Mouse (Mus musculus) c-Kit-positive CD71-negative TER-119-negative erythroid progenitor cells, embryonic 14.5 days (primary cell): ENCODE measurements around the gene Cdk12.
"Not testable (repeated sequence)": the region's sequence is repeated elsewhere in the genome, so short reads cannot be mapped to it uniquely, and the experiment has no call there.

Source experiments
- DNase-seq: peaks from one replicate; pipeline ENCODE4 v3.0.0-alpha.2; 2013; ENCODE audit warnings: low read depth

Cdk12 gene

GRCm38 (mm10) chr11:98202641-98203350, at the start of gene Cdk12:
Gene Cdk12 (plus strand): TSS chr11:98203059.
- DNase-seq: peak; percentile 96

GRCm38 (mm10) chr11:98155094-98155493, 47.8 kb upstream of the Cdk12 start:
- DNase-seq: no peak

GRCm38 (mm10) chr11:98168400-98168799, 34.5 kb upstream of the Cdk12 start:
- DNase-seq: no peak

GRCm38 (mm10) chr11:98182149-98182548, 20.7 kb upstream of the Cdk12 start:
- not testable (repeated sequence) for DNase-seq

GRCm38 (mm10) chr11:98187640-98188395, 15.0 kb upstream of the Cdk12 start:
- no peak for DNase-seq

- no peak for DNase-seq
These were observed 12.0 kb upstream of the Cdk12 start for GRCm38 (mm10) chr11:98190820-98191219.

- DNase-seq: peak; percentile 98
These were observed 9.7 kb upstream of the Cdk12 start, which contains the start of gene Med1 for GRCm38 (mm10) chr11:98192901-98193805. Gene Med1 (minus strand): TSS chr11:98193293.

- no peak for DNase-seq
These were observed 843 bp upstream of the Cdk12 start for GRCm38 (mm10) chr11:98201791-98202640.

DNA sequence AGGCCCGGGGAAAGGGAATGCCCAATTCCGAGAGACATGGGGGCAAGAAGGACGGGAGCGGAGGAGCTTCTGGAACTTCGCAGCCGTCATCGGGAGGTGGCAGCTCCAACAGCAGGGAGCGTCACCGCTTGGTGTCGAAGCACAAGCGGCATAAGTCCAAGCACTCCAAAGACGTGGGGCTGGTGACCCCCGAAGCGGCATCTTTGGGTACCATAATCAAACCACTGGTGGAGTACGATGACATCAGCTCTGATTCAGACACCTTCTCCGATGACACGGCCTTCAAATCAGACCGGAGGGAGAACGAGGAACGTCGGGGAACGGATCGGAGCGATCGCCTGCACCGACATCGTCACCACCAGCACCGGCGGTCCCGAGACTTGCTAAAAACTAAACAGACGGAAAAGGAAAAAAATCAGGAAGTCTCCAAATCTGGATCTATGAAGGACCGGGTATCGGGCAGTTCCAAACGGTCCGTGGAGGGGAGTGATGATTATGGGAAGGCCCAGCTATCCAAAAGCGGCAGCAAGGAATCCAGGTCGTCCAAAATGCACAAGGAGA, 572 bp downstream of the Cdk12 start:
- no peak for DNase-seq

GRCm38 (mm10) chr11:98203931-98204421, 1.1 kb downstream of the Cdk12 start:
- no peak for DNase-seq

GRCm38 (mm10) chr11:98205463-98205862, 2.6 kb downstream of the Cdk12 start:
- no peak for DNase-seq

- DNase-seq: not testable (repeated sequence)
These were observed 3.4 kb downstream of the Cdk12 start for GRCm38 (mm10) chr11:98206281-98206680.

DNA sequence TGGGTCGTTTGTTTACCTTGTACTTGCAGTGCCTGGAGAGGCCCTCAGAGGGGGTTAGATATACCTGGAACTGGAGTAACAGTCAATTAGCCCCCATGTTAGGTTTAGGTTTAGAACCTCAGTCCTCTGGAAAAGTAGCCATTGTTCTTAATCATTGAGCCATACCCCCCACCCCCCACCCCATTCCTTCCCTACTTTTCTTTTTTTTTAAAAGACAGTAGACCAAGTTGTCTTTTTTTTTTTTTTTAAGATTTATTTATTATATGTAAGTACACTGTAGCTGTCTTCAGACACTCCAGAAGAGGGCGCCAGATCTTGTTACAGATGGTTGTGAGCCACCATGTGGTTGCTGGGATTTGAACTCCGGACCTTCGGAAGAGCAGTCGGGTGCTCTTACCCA, 6.8 kb downstream of the Cdk12 start:
- DNase-seq: not testable (repeated sequence)

- DNase-seq: no peak
These were observed 10.5 kb downstream of the Cdk12 start for GRCm38 (mm10) chr11:98213311-98213710.

- DNase-seq: no peak
These were observed 23.5 kb downstream of the Cdk12 start for GRCm38 (mm10) chr11:98226349-98226748.

- DNase-seq: no peak
These were observed 35.6 kb downstream of the Cdk12 start for GRCm38 (mm10) chr11:98238416-98238815.

DNA sequence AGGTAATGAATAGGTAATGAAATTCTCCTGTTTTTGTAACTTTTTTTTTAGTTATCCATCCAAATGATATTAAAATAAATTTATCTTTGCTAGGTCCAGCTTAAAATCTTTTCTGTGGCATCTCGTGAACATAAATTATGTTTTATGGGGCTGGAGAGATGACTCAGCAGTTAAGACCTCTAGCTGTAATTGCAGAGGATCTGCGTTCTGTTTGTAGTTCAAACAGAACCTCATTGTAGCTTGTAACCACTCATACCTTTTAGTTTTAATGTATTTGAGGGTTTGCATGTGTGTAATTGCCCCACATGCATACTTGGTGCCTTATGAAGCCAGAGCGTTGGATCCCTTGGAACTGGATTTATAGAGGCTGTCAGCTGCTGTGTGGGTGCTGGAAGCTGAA, 36.1 kb downstream of the Cdk12 start:
- DNase-seq: no peak

DNA sequence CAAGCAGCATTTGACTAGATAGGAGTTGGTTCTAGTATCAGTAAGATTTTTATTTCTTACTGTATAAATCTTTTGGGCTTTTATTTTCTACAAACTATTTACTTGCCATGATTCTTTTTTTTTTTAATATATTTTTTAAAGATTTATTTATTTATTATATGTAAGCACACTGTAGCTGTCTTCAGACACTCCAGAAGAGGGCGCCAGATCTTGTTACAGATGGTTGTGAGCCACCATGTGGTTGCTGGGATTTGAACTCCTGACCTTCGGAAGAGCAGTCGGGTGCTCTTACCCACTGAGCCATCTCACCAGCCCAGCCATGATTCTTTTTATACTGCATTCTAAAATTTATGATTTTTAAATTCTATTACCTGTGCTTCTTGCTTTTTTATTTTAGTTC, 40.1 kb downstream of the Cdk12 start:
- not testable (repeated sequence) for DNase-seq

GRCm38 (mm10) chr11:98244415-98244814, 41.6 kb downstream of the Cdk12 start:
- DNase-seq: no peak

GRCm38 (mm10) chr11:98247325-98247724, 44.5 kb downstream of the Cdk12 start:
- no peak for DNase-seq

DNA sequence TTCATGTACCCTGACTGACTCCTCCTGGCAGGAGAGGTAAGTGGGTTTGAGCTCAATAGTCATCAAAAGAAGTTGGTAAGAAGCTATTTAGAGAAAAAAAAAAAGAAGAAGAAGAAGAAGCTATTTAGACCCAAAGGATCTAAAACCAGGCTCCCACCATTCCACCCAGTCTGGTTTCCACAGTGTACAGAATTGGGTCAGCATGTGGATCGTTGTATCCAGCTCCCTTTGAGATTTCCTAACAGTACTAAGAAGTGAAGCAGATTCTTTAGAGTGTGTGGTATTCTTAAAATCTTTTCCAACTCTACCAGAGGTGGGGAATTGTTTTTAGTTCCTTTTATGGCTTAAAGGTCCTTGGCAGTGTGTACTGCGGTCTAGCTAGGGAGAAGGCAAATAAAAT, 50.9 kb downstream of the Cdk12 start:
- no peak for DNase-seq
